Mouse (Mus musculus) lung, embryonic 14.5 days (tissue): ENCODE measurements around the gene Kcnk10. TPM values are rescaled to one million over a fixed set of nuclear protein-coding genes. Genes with fewer than 3 reads are reported as not detected.

Experiments used
- ATAC-seq: fragments of 200-750 bp; cut with Nextera tagmentation; 2 replicates; pipeline ENCODE4 v1.8.0; 2017; ENCODE audit warnings: mild to moderate bottlenecking, moderate TSS enrichment, moderate library complexity; ENCODE audit not compliant: insufficient read depth
- DNase-seq: peaks from one replicate; pipeline ENCODE4 v3.0.0-alpha.2; 2015
- H3K27ac ChIP-seq: fragments of 300-500 bp; sonication (generic); 2 replicates; pipeline ENCODE4 v1.5.1; 2014; ENCODE audit warnings: low read depth, mild to moderate bottlenecking, moderate library complexity
- H3K27me3 ChIP-seq: fragments of 300-500 bp; sonication (generic); 2 replicates; pipeline ENCODE4 v1.6.1; 2014; ENCODE audit warnings: low read length, control low read depth; ENCODE audit not compliant: insufficient read depth
- H3K36me3 ChIP-seq: fragments of 300-500 bp; sonication (generic); 2 replicates; pipeline ENCODE4 v1.6.1; 2014; ENCODE audit warnings: control low read depth; ENCODE audit not compliant: insufficient read depth
- H3K4me1 ChIP-seq: fragments of 300-500 bp; sonication (generic); 2 replicates; pipeline ENCODE4 v1.6.1; 2014; ENCODE audit warnings: antibody characterized with exemption, control low read depth; ENCODE audit not compliant: insufficient read depth
- H3K4me2 ChIP-seq: fragments of 300-500 bp; sonication (generic); 2 replicates; pipeline ENCODE4 v1.6.1; 2014; ENCODE audit warnings: mild to moderate bottlenecking
- H3K4me3 ChIP-seq: fragments of 300-500 bp; sonication (generic); 2 replicates; pipeline ENCODE4 v1.5.1; 2014; ENCODE audit warnings: low read depth, low read length
- H3K9ac ChIP-seq: fragments of 300-500 bp; sonication (generic); 2 replicates; pipeline ENCODE4 v1.6.1; 2014
- H3K9me3 ChIP-seq: fragments of 300-500 bp; sonication (generic); 2 replicates; pipeline ENCODE4 v1.6.1; 2016; ENCODE audit warnings: low read depth, low read length, control low read depth
- CTCF ChIP-seq: IDR thresholded peaks from 2 replicates; pipeline ENCODE4 v1.5.1; 2016; ENCODE audit warnings: antibody characterized with exemption, low read depth
- WGBS: fragments of 180-500 bp; shearing (Covaris S2); extraction: QIAGEN DNeasy Blood & Tissue Kit; methylation state at CpG from one replicate; pipeline ENCODE4 v1.1.7; 2014; 5-methylcytosine and 5-hydroxymethylcytosine counted together
- polyA plus RNA-seq: library from polyadenylated mRNA; unstranded; fragments of >200 nt; fragmentation: Nextera tagmentation; extraction: Ambion mirVana; gene quantifications from 2 replicates; pipeline ENCODE4 v1.2.1, GENCODE M21; 2014

The Kcnk10 gene
- polyA plus RNA-seq, 1 experiment from 2014 or later, result 0.03 TPM

- Histone ChIP-seq H3K27ac (no peak overlapping the region), H3K9ac (no peak overlapping the region), H3K9me3 (no peaks in the 10 kb centered on the region), H3K4me2 (no peak overlapping the region), H3K4me1 (no peaks in the 10 kb centered on the region), H3K36me3 (no peaks in the 10 kb centered on the region), H3K27me3 (no peaks in the 10 kb centered on the region), H3K4me3 (no peak overlapping the region)
- no peak for TF ChIP-seq CTCF
- WGBS, result 58% methylated on average over 4 of the region's 4 CpGs
- ATAC-seq, result no peak
- DNase-seq, result no peak
These were observed 72.5 kb downstream of the Kcnk10 start for GRCm38 (mm10) chr12:98505601-98506000.

- 77% methylated on average over 11 of the region's 11 CpGs for WGBS
- ATAC-seq (no peak), DNase-seq (no peak)
- TF ChIP-seq CTCF, result no peak
- H3K4me2 ChIP-seq, result no peak overlapping the region
- H3K9me3 ChIP-seq, result no peaks in the 10 kb centered on the region
- no peak overlapping the region for H3K27ac ChIP-seq
- no peak overlapping the region for H3K4me3 ChIP-seq
- H3K4me1 ChIP-seq, result no peaks in the 10 kb centered on the region
- H3K36me3 ChIP-seq, result no peaks in the 10 kb centered on the region
- H3K27me3 ChIP-seq, result no peaks in the 10 kb centered on the region
- no peak overlapping the region for H3K9ac ChIP-seq
These were observed 76.4 kb downstream of the Kcnk10 start for GRCm38 (mm10) chr12:98501528-98502280.

- H3K4me3 ChIP-seq, result no peak overlapping the region
- no peak overlapping the region for H3K9ac ChIP-seq
- H3K9me3 ChIP-seq, result no peaks in the 10 kb centered on the region
- DNase-seq, result no peak
- WGBS, result 67% methylated on average over 4 of the region's 4 CpGs
- H3K27ac ChIP-seq, result no peak overlapping the region
- H3K4me2 ChIP-seq, result no peak overlapping the region
- no peak for TF ChIP-seq CTCF
- H3K4me1 ChIP-seq, result no peaks in the 10 kb centered on the region
- H3K36me3 ChIP-seq, result no peaks in the 10 kb centered on the region
- ATAC-seq, result no peak
- no peaks in the 10 kb centered on the region for H3K27me3 ChIP-seq
These were observed 77.1 kb downstream of the Kcnk10 start for GRCm38 (mm10) chr12:98501045-98501444.

- DNase-seq, result peak; percentile 5
- Histone ChIP-seq H3K4me3 (no peak overlapping the region), H3K27me3 (no peaks in the 10 kb centered on the region), H3K4me1 (no peaks in the 10 kb centered on the region), H3K27ac (no peak overlapping the region), H3K9ac (no peak overlapping the region), H3K9me3 (no peaks in the 10 kb centered on the region), H3K36me3 (no peaks in the 10 kb centered on the region), H3K4me2 (no peak overlapping the region)
- no peak for TF ChIP-seq CTCF
- WGBS, result 58% methylated on average over 2 of the region's 2 CpGs
- ATAC-seq, result no peak
These were observed 96.7 kb downstream of the Kcnk10 start for GRCm38 (mm10) chr12:98481460-98481859.

- DNase-seq, result no peak
- WGBS, result 77% methylated on average over 5 of the region's 5 CpGs
These were observed 97.1 kb downstream of the Kcnk10 start for GRCm38 (mm10) chr12:98481048-98481447.

GRCm38 (mm10) chr12:98477673-98478461 is 100.2 kb downstream of the Kcnk10 start:
- 52% methylated on average over 8 of the region's 8 CpGs for WGBS
- Histone ChIP-seq H3K36me3 (no peaks in the 10 kb centered on the region), H3K4me3 (no peak overlapping the region), H3K27ac (no peak overlapping the region), H3K9ac (no peak overlapping the region), H3K4me1 (no peaks in the 10 kb centered on the region), H3K9me3 (no peaks in the 10 kb centered on the region), H3K4me2 (no peak overlapping the region), H3K27me3 (no peaks in the 10 kb centered on the region)
- ATAC-seq, result no peak
- no peak for TF ChIP-seq CTCF
- DNase-seq, result no peak

More at GRCm38 (mm10) chr12:98481048-98481447, 97.1 kb downstream of the Kcnk10 start:
- ATAC-seq, result no peak
- H3K27me3 ChIP-seq, result no peaks in the 10 kb centered on the region
- no peak overlapping the region for H3K9ac ChIP-seq
- H3K27ac ChIP-seq, result no peak overlapping the region
- no peaks in the 10 kb centered on the region for H3K9me3 ChIP-seq
- no peak for TF ChIP-seq CTCF
- no peaks in the 10 kb centered on the region for H3K4me1 ChIP-seq
- no peaks in the 10 kb centered on the region for H3K36me3 ChIP-seq
- no peak overlapping the region for H3K4me3 ChIP-seq
- no peak overlapping the region for H3K4me2 ChIP-seq

GRCm38 (mm10) chr12:98471232-98471631 is 106.9 kb downstream of the Kcnk10 start:
- no peak overlapping the region for H3K27ac ChIP-seq
- 73% methylated on average over 5 of the region's 5 CpGs for WGBS

More at GRCm38 (mm10) chr12:98471232-98471631, 106.9 kb downstream of the Kcnk10 start:
- Histone ChIP-seq H3K4me3 (no peak overlapping the region), H3K4me2 (no peak overlapping the region), H3K36me3 (no peaks in the 10 kb centered on the region), H3K9ac (no peak overlapping the region), H3K4me1 (no peaks in the 10 kb centered on the region), H3K9me3 (no peaks in the 10 kb centered on the region), H3K27me3 (no peaks in the 10 kb centered on the region)
- DNase-seq (no peak), ATAC-seq (no peak)
- TF ChIP-seq CTCF, result no peak
